ENCODE assay signal across 17 mouse cellular contexts in the genomic region with DNA sequence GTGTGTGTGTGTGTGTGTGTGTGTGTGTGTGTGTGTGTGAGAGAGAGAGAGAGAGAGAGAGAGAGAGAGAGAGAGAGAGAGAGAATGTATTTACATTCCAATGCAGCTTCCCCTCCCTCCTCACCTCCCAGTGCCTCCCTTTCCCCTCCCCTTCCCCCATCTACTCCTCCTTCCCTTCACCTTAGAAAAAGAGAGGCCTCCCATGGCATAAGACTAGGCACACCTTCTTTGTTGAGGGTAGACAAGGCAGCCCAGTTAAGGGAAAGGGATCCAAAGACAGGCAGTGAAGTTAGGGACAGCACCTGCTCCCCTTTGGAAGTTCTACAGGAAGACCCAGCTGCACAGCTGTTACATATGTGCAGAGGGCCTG. TPM values are rescaled to one million over a fixed set of nuclear protein-coding genes. Genes with fewer than 3 reads are reported as not detected.
DNase-seq lines count a peak whose midpoint lies in the region; ATAC-seq and TF ChIP-seq lines count a peak whose summit lies in the region.
"Had no signal": no experiment of that assay in that cellular context is flagged by ENCODE, and none has a peak within 500 bp of the region (broad histone marks: within the 10 kb centered on the region; RNA-seq: fewer than 3 reads in every experiment).

No protein-coding gene starts in this region.

- H3K36me3 ChIP-seq in intestine, embryonic 15.5 days, result no peaks in the 10 kb centered on the region
- H3K36me3 ChIP-seq in intestine, postnatal 0 days (ENCODE audit: control insufficient read depth, insufficient read depth), result no peaks in the 10 kb centered on the region
- no peaks in the 10 kb centered on the region for H3K36me3 ChIP-seq in liver, embryonic 13.5 days
- no peaks in the 10 kb centered on the region for H3K36me3 ChIP-seq in midbrain, embryonic 11.5 days (ENCODE audit: control insufficient read depth, insufficient read depth, low read length)
- H3K36me3 ChIP-seq: embryonic facial prominence, embryonic 13.5 days; limb, embryonic 12.5 days; neural tube, embryonic 13.5 days had no signal

- H3K27ac ChIP-seq in intestine, embryonic 15.5 days, result no peak overlapping the region
- H3K27ac ChIP-seq in intestine, postnatal 0 days (ENCODE audit: low read depth, low read length), result no peak overlapping the region
- no peak overlapping the region; the same call in 1 of the 2 replicates for H3K27ac ChIP-seq in liver, embryonic 13.5 days
- no peak overlapping the region for H3K27ac ChIP-seq in midbrain, embryonic 11.5 days (ENCODE audit: low read depth, low read length)
- H3K27ac ChIP-seq: embryonic facial prominence, embryonic 13.5 days; hindbrain, embryonic 14.5 days; limb, embryonic 12.5 days; neural tube, embryonic 13.5 days had no signal

- no peak for TF ChIP-seq CTCF in intestine, postnatal 0 days (IDR thresholded peaks at IDR 0.05; ENCODE audit: low read depth)

- peak; percentile 31; the same call in 1 of the 2 replicates for ATAC-seq in intestine, embryonic 15.5 days
- ATAC-seq in intestine, postnatal 0 days, result no peak
- ATAC-seq in liver, embryonic 13.5 days (ENCODE audit: low read depth), result no peak
- no peak for ATAC-seq in midbrain, embryonic 11.5 days (ENCODE audit: low FRiP score)
- ATAC-seq: forebrain, postnatal 0 days had no signal

- peaks cover 5% of the 10 kb centered on the region; the same call in 1 of the 2 replicates for H3K4me1 ChIP-seq in intestine, embryonic 15.5 days (replicated peaks)
- H3K4me1 ChIP-seq in intestine, postnatal 0 days (replicated peaks; ENCODE audit: control insufficient read depth, insufficient read depth, low read length), result no peaks in the 10 kb centered on the region
- H3K4me1 ChIP-seq in liver, embryonic 13.5 days (replicated peaks), result peaks cover 9% of the 10 kb centered on the region; the same call in 1 of the 2 replicates
- H3K4me1 ChIP-seq in midbrain, embryonic 11.5 days (ENCODE audit: control insufficient read depth, insufficient read depth, low read length), result no peaks in the 10 kb centered on the region
- H3K4me1 ChIP-seq: limb, embryonic 12.5 days; neural tube, embryonic 13.5 days had no signal

- H3K9me3 ChIP-seq in intestine, embryonic 15.5 days, result no peaks in the 10 kb centered on the region
- H3K9me3 ChIP-seq in intestine, postnatal 0 days (ENCODE audit: control insufficient read depth), result 0 out of 2 replicates have a peak, but pooled peaks cover 5% of the 10 kb centered on the region
- H3K9me3 ChIP-seq in liver, embryonic 13.5 days (replicated peaks), result no peaks in the 10 kb centered on the region
- H3K9me3 ChIP-seq in midbrain, embryonic 11.5 days (ENCODE audit: control insufficient read depth, low read length), result no peaks in the 10 kb centered on the region
- H3K9me3 ChIP-seq: embryonic facial prominence, embryonic 13.5 days had no signal

- H3K27me3 ChIP-seq in intestine, embryonic 15.5 days (replicated peaks), result no peaks in the 10 kb centered on the region
- no peaks in the 10 kb centered on the region for H3K27me3 ChIP-seq in intestine, postnatal 0 days (replicated peaks; ENCODE audit: control insufficient read depth, insufficient read depth, low read length)
- no peaks in the 10 kb centered on the region for H3K27me3 ChIP-seq in liver, embryonic 13.5 days
- no peaks in the 10 kb centered on the region for H3K27me3 ChIP-seq in midbrain, embryonic 11.5 days (ENCODE audit: control insufficient read depth, insufficient read depth, low read length)
- H3K27me3 ChIP-seq: embryonic facial prominence, embryonic 13.5 days; limb, embryonic 12.5 days; neural tube, embryonic 13.5 days had no signal

- peak; percentile 55 for DNase-seq in ZHBTc4 (ENCODE audit: low read depth, low spot score)
- DNase-seq in liver, embryonic 13.5 days, result no peak
- peak; percentile 47 for DNase-seq in naive thymus-derived CD4-positive, alpha-beta T cell, adult 2 months (ENCODE audit: low read depth)
- DNase-seq in kidney, postnatal 4 days, result no peak
- no peak for DNase-seq in midbrain, embryonic 11.5 days (ENCODE audit: low spot score, missing footprints)
- DNase-seq in neural tube, embryonic 10.5 days (ENCODE audit: extremely low spot score, low spot score), result no peak
- DNase-seq: cerebellum, adult 9-11 months; forebrain, postnatal 0 days; heart, adult 18-20 months; heart, postnatal 36 days; lung, postnatal 14 days had no signal

- no peak overlapping the region for H3K4me3 ChIP-seq in intestine, embryonic 15.5 days (replicated peaks)
- H3K4me3 ChIP-seq in intestine, postnatal 0 days (ENCODE audit: low read depth, low read length), result no peak overlapping the region
- no peak overlapping the region for H3K4me3 ChIP-seq in liver, embryonic 13.5 days (replicated peaks)
- H3K4me3 ChIP-seq in midbrain, embryonic 11.5 days (ENCODE audit: low read depth, low read length), result no peak overlapping the region
- H3K4me3 ChIP-seq: embryonic facial prominence, embryonic 13.5 days; limb, embryonic 12.5 days; neural tube, embryonic 13.5 days had no signal

- no peak overlapping the region for H3K9ac ChIP-seq in intestine, embryonic 15.5 days
- no peak overlapping the region for H3K9ac ChIP-seq in intestine, postnatal 0 days (ENCODE audit: low read depth, low read length)
- H3K9ac ChIP-seq in liver, embryonic 13.5 days, result no peak overlapping the region
- no peak overlapping the region for H3K9ac ChIP-seq in midbrain, embryonic 11.5 days (ENCODE audit: low read length)
- H3K9ac ChIP-seq: embryonic facial prominence, embryonic 13.5 days; forebrain, postnatal 0 days; hindbrain, embryonic 14.5 days; limb, embryonic 12.5 days; neural tube, embryonic 13.5 days had no signal

- no peak overlapping the region for H3K4me2 ChIP-seq in intestine, embryonic 15.5 days (replicated peaks)
- no peak overlapping the region for H3K4me2 ChIP-seq in intestine, postnatal 0 days (replicated peaks; ENCODE audit: low read depth)
- peak overlapping the region; percentile 41; the same call in 1 of the 2 replicates for H3K4me2 ChIP-seq in liver, embryonic 13.5 days
- no peak overlapping the region for H3K4me2 ChIP-seq in midbrain, embryonic 11.5 days
- H3K4me2 ChIP-seq: embryonic facial prominence, embryonic 13.5 days; hindbrain, embryonic 14.5 days; limb, embryonic 12.5 days; neural tube, embryonic 13.5 days had no signal

RNA-seq across cellular contexts. Expression of gene Atp11b, which starts 21.1 kb away (rescaled TPM):
- 43.2 and 44.4 TPM in 2 replicates for polyA plus RNA-seq in intestine, embryonic 15.5 days (2015; fragmentation: Nextera tagmentation; extraction: Ambion mirVana)
- 27.3 and 28.8 TPM in 2 replicates for polyA plus RNA-seq in intestine, postnatal 0 days (2015; fragmentation: Nextera tagmentation; extraction: Ambion mirVana)
- polyA plus RNA-seq in liver, embryonic 13.5 days (2015; fragmentation: Nextera tagmentation; extraction: Ambion mirVana), result 14.9 and 17.9 TPM in 2 replicates
- polyA plus RNA-seq in midbrain, embryonic 11.5 days (2014; fragmentation: Nextera tagmentation; extraction: Ambion mirVana), result 30.3 and 33.0 TPM in 2 replicates

Comparison
In these comparisons a context has a peak if more than half of its experiments do, and no peak if none do; other contexts are left out.
1. DNase-seq: peak in ZHBTc4 (single experiment) and naive thymus-derived CD4-positive, alpha-beta T cell, adult 2 months (single experiment); none in liver, embryonic 13.5 days (single experiment), kidney, postnatal 4 days (0 of 2), midbrain, embryonic 11.5 days (single experiment) and neural tube, embryonic 10.5 days (single experiment).